Mouse (Mus musculus) testis, adult 2 months (tissue): ENCODE results near the gene Cd3d.

Experiments
- CTCF ChIP-seq: fragments of 200-500 bp; IDR thresholded peaks from 2 replicates; pipeline ENCODE4 v1.5.1; 2012; ENCODE audit warnings: low read depth, mild to moderate bottlenecking, inconsistent platforms, low read length, moderate library complexity; ENCODE audit not compliant: control insufficient read depth, insufficient read depth, insufficient replicate concordance
- POLR2A ChIP-seq: fragments of 200-500 bp; IDR thresholded peaks from 2 replicates; pipeline ENCODE4 v1.6.1; 2012; ENCODE audit warnings: low read depth, mild to moderate bottlenecking, inconsistent platforms, low read length, moderate library complexity; ENCODE audit not compliant: control insufficient read depth

GRCm38 (mm10) chr9:45032261-45032660 lies 50.7 kb downstream of the Cd3d start:
- TF ChIP-seq POLR2A: no peak
- no peak for TF ChIP-seq CTCF
